Mouse (Mus musculus): ENCODE data around the gene Tnfsf15. TPM values are rescaled to one million over a fixed set of nuclear protein-coding genes. Genes with fewer than 3 reads are reported as not detected.
A peak's percentile ranks its signal among the peaks of the same experiment; 100 is the strongest.

The Tnfsf15 gene
- polyA plus RNA-seq, 1 experiment from 2014 or later = 0.09 TPM

GRCm38 (mm10) chr4:63759931-63760330 lies 15.0 kb upstream of the Tnfsf15 start:
- WGBS (ENCODE audit: insufficient replicate concordance) = 63% methylated on average over 3 of the region's 3 CpGs
- Histone ChIP-seq H3K4me1 (replicated peaks) (no peaks in the 10 kb centered on the region), H3K9me3 (replicated peaks) (no peaks in the 10 kb centered on the region), H3K27ac (replicated peaks) (no peak overlapping the region), H3K9ac (no peak overlapping the region), H3K4me2 (no peak overlapping the region), H3K4me3 (replicated peaks) (no peak overlapping the region), H3K27me3 (no peaks in the 10 kb centered on the region), H3K36me3 (replicated peaks) (no peaks in the 10 kb centered on the region)
- no peak for ATAC-seq (ENCODE audit: insufficient read depth)

GRCm38 (mm10) chr4:63757527-63758154 lies 12.7 kb upstream of the Tnfsf15 start:
- 53% methylated on average over 6 of the region's 6 CpGs for WGBS (ENCODE audit: insufficient replicate concordance)
- H3K4me2 ChIP-seq = no peak overlapping the region
- H3K9me3 ChIP-seq (replicated peaks) = no peaks in the 10 kb centered on the region
- no peaks in the 10 kb centered on the region for H3K36me3 ChIP-seq (replicated peaks)
- H3K4me3 ChIP-seq (replicated peaks) = no peak overlapping the region
- ATAC-seq (ENCODE audit: insufficient read depth) = no peak
- no peak overlapping the region for H3K9ac ChIP-seq
- no peak overlapping the region for H3K27ac ChIP-seq (replicated peaks)
- H3K27me3 ChIP-seq = no peaks in the 10 kb centered on the region
- no peaks in the 10 kb centered on the region for H3K4me1 ChIP-seq (replicated peaks)

- H3K27me3 ChIP-seq = no peaks in the 10 kb centered on the region
- no peaks in the 10 kb centered on the region for H3K4me1 ChIP-seq (replicated peaks)
- no peak overlapping the region for H3K4me3 ChIP-seq (replicated peaks)
- no peak overlapping the region for H3K4me2 ChIP-seq
- H3K27ac ChIP-seq (replicated peaks) = no peak overlapping the region
- ATAC-seq (ENCODE audit: insufficient read depth) = no peak
- H3K9me3 ChIP-seq (replicated peaks) = no peaks in the 10 kb centered on the region
- no peak overlapping the region for H3K9ac ChIP-seq
- 38% methylated on average over 2 of the region's 2 CpGs for WGBS (ENCODE audit: insufficient replicate concordance)
- no peaks in the 10 kb centered on the region for H3K36me3 ChIP-seq (replicated peaks)
These were observed 11.2 kb upstream of the Tnfsf15 start for GRCm38 (mm10) chr4:63756072-63756471.

GRCm38 (mm10) chr4:63754467-63755020 lies 9.6 kb upstream of the Tnfsf15 start:
- no peaks in the 10 kb centered on the region for H3K4me1 ChIP-seq (replicated peaks)
- H3K4me2 ChIP-seq = no peak overlapping the region
- H3K27me3 ChIP-seq = no peaks in the 10 kb centered on the region
- H3K9me3 ChIP-seq (replicated peaks) = no peaks in the 10 kb centered on the region
- H3K9ac ChIP-seq = no peak overlapping the region
- no peak overlapping the region for H3K4me3 ChIP-seq (replicated peaks)
- ATAC-seq (ENCODE audit: insufficient read depth) = no peak
- H3K36me3 ChIP-seq (replicated peaks) = no peaks in the 10 kb centered on the region
- no peak overlapping the region for H3K27ac ChIP-seq (replicated peaks)
- WGBS (ENCODE audit: insufficient replicate concordance) = 66% methylated on average over 9 of the region's 9 CpGs

GRCm38 (mm10) chr4:63753855-63754254 lies 8.9 kb upstream of the Tnfsf15 start:
- H3K9ac ChIP-seq = no peak overlapping the region
- no peak overlapping the region for H3K4me2 ChIP-seq
- ATAC-seq (ENCODE audit: insufficient read depth) = peak; percentile 44; the same call in 1 of the 2 replicates
- no peaks in the 10 kb centered on the region for H3K4me1 ChIP-seq (replicated peaks)
- H3K4me3 ChIP-seq (replicated peaks) = no peak overlapping the region
- 48% methylated on average over 2 of the region's 2 CpGs for WGBS (ENCODE audit: insufficient replicate concordance)
- no peaks in the 10 kb centered on the region for H3K27me3 ChIP-seq
- H3K9me3 ChIP-seq (replicated peaks) = no peaks in the 10 kb centered on the region
- H3K27ac ChIP-seq (replicated peaks) = no peak overlapping the region
- H3K36me3 ChIP-seq (replicated peaks) = no peaks in the 10 kb centered on the region

- Histone ChIP-seq H3K9me3 (replicated peaks) (no peaks in the 10 kb centered on the region), H3K36me3 (replicated peaks) (no peaks in the 10 kb centered on the region), H3K4me2 (no peak overlapping the region), H3K27me3 (no peaks in the 10 kb centered on the region; the same call in 1 of the 2 replicates), H3K9ac (no peak overlapping the region), H3K4me3 (replicated peaks) (no peak overlapping the region), H3K4me1 (replicated peaks) (no peaks in the 10 kb centered on the region), H3K27ac (replicated peaks) (no peak overlapping the region)
- WGBS (ENCODE audit: insufficient replicate concordance) = 55% methylated on average over 16 of the region's 16 CpGs
- no peak for ATAC-seq (ENCODE audit: insufficient read depth)
These were observed 8.0 kb upstream of the Tnfsf15 start for GRCm38 (mm10) chr4:63752687-63753523.

- no peak overlapping the region for H3K4me3 ChIP-seq (replicated peaks)
- 52% methylated on average over 3 of the region's 3 CpGs for WGBS (ENCODE audit: insufficient replicate concordance)
- H3K4me2 ChIP-seq = no peak overlapping the region
- no peaks in the 10 kb centered on the region; the same call in 1 of the 2 replicates for H3K27me3 ChIP-seq
- ATAC-seq (ENCODE audit: insufficient read depth) = no peak
- no peaks in the 10 kb centered on the region for H3K9me3 ChIP-seq (replicated peaks)
- H3K36me3 ChIP-seq (replicated peaks) = no peaks in the 10 kb centered on the region
- no peak overlapping the region for H3K27ac ChIP-seq (replicated peaks)
- H3K9ac ChIP-seq = no peak overlapping the region
- H3K4me1 ChIP-seq (replicated peaks) = 0 out of 2 replicates have a peak, but pooled peaks cover 4% of the 10 kb centered on the region
These were observed 3.3 kb upstream of the Tnfsf15 start for GRCm38 (mm10) chr4:63748061-63748730.

- no peak for ATAC-seq (ENCODE audit: insufficient read depth)
- Histone ChIP-seq H3K9ac (no peak overlapping the region), H3K4me2 (no peak overlapping the region), H3K27ac (replicated peaks) (no peak overlapping the region), H3K9me3 (replicated peaks) (no peaks in the 10 kb centered on the region), H3K27me3 (no peaks in the 10 kb centered on the region; the same call in 1 of the 2 replicates), H3K4me1 (replicated peaks) (0 out of 2 replicates have a peak, but pooled peaks cover 4% of the 10 kb centered on the region), H3K4me3 (replicated peaks) (no peak overlapping the region), H3K36me3 (replicated peaks) (no peaks in the 10 kb centered on the region)
- 17% methylated on average over 6 of the region's 6 CpGs for WGBS (ENCODE audit: insufficient replicate concordance)
These were observed 358 bp upstream of the Tnfsf15 start for GRCm38 (mm10) chr4:63745271-63745670.

- Histone ChIP-seq H3K36me3 (replicated peaks) (no peaks in the 10 kb centered on the region), H3K9ac (no peak overlapping the region), H3K9me3 (replicated peaks) (no peaks in the 10 kb centered on the region), H3K4me1 (replicated peaks) (0 out of 2 replicates have a peak, but pooled peaks cover 4% of the 10 kb centered on the region), H3K27me3 (no peaks in the 10 kb centered on the region; the same call in 1 of the 2 replicates), H3K4me3 (replicated peaks) (no peak overlapping the region), H3K27ac (replicated peaks) (no peak overlapping the region), H3K4me2 (no peak overlapping the region)
- 45% methylated on average over 1 of the region's 1 CpGs for WGBS (ENCODE audit: insufficient replicate concordance)
- peak; percentile 64 for ATAC-seq (ENCODE audit: insufficient read depth)
These were observed 1.3 kb downstream of the Tnfsf15 start for GRCm38 (mm10) chr4:63743660-63744059.

- H3K4me3 ChIP-seq (replicated peaks) = no peak overlapping the region
- ATAC-seq (ENCODE audit: insufficient read depth) = no peak
- no peak overlapping the region for H3K9ac ChIP-seq
- H3K27ac ChIP-seq (replicated peaks) = no peak overlapping the region
- H3K4me1 ChIP-seq (replicated peaks) = 0 out of 2 replicates have a peak, but pooled peaks cover 4% of the 10 kb centered on the region
- no peaks in the 10 kb centered on the region for H3K27me3 ChIP-seq
- H3K36me3 ChIP-seq (replicated peaks) = no peaks in the 10 kb centered on the region
- H3K4me2 ChIP-seq = no peak overlapping the region
- 64% methylated on average over 5 of the region's 5 CpGs for WGBS (ENCODE audit: insufficient replicate concordance)
- no peaks in the 10 kb centered on the region for H3K9me3 ChIP-seq (replicated peaks)
These were observed 2.0 kb downstream of the Tnfsf15 start for GRCm38 (mm10) chr4:63742763-63743371.
